Mouse (Mus musculus) CD4-positive, CD25-positive, alpha-beta regulatory T cell, adult 2 months (primary cell): ENCODE results near the gene Gtf2ird2.
A peak's percentile ranks its signal among the peaks of the same experiment; 100 is the strongest.

ENCODE experiments used
- DNase-seq: peaks from one replicate; pipeline ENCODE4 v3.0.0-alpha.2; 2012; ENCODE audit warnings: low read depth, low spot score

Gtf2ird2 gene

DNA sequence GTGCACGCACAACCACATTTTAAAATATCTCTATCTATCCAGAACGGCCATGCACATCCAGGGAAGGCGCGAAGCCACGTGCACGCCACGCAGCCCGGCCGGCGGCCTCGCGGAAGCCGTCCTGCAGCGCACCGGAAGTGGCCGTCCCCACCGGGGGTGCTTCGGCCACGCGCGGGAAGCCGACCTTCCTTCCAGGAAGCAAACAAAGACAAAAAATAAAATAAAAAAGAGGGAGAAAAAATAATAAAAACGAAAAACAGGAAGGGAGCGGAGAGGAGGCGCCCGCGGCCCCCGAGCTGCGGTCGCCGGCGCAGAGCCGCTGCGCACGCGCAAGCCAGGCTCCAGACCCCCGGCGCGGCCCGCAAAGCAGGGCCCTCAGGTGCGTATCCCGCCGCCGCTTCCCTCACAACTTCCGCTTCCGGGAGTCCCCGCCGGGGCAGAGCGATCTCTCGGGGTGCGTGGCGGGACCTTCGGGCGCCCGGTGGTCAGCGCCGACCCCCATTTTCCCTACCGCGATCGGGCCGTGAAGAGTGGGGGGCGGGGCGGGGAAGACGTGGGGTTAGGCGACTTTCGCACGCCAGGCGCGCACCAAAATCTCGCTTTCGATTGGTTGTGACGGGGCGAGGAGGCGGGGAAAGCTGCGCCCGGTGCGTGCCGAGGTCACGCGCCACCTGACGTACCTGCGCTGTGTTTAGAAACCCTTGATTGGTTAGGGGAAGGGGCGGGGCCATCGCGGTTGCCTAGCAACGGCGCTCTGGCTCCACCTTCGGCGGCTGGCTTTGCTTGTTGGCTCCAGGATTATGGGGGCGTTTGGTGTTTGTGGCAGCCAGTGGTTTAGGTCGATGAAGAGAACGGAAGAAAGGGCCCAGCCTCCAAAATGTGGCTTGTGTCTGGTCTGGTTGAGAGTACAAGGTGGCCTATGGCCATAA, at the start of gene Gtf2ird2:
Gene Gtf2ird2, plus strand, starts transcription at position 140 of the 929 bp plus-strand sequence.
- DNase-seq, result peak; percentile 100

- DNase-seq, result no peak
Measured at GRCm38 (mm10) chr5:134136022-134136421, 47.8 kb upstream of the Gtf2ird2 start.

DNA sequence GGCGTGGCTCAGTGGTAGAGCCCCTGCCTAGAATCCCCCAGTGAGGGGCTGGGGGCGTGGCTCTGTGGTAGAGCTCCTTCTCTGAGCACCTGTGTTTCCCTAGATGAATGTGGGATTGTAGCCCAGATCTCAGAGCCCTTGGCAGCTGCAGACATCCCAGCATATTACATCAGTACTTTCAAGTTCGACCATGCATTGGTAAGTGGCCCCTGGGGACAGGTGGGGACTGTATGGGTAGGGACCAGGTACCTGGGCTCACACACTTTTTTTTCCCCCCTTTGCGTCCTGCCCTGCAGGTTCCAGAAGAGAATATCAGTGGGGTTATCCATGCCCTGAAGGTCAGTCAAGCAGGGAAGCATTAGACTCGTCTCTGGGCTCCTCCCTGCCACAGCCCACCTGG, 45.9 kb upstream of the Gtf2ird2 start:
- no peak for DNase-seq

- peak; percentile 9 for DNase-seq
Measured at GRCm38 (mm10) chr5:134139429-134139828, 44.4 kb upstream of the Gtf2ird2 start.

GRCm38 (mm10) chr5:134141236-134141635, 42.6 kb upstream of the Gtf2ird2 start:
- no peak for DNase-seq

GRCm38 (mm10) chr5:134142381-134142780, 41.4 kb upstream of the Gtf2ird2 start:
- DNase-seq, result no peak

DNA sequence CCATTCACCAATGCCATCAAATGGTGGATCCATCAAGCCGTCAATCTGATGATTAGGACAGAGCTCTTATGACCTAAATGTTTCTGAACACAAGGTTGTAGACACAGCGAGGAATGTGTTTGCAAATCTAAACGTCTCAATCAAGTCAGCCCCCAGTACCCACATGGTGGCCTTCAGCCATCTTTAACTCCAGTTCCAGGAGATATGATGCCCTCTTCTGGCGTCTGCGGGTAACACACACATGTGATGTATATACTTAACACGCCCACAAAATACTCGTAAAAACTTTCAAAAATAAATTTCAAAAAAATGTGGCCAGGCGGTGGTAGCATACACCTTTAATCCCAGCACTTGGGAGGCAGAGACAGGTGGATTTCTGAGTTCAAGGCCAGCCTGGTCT, 38.8 kb upstream of the Gtf2ird2 start:
- no peak for DNase-seq

DNA sequence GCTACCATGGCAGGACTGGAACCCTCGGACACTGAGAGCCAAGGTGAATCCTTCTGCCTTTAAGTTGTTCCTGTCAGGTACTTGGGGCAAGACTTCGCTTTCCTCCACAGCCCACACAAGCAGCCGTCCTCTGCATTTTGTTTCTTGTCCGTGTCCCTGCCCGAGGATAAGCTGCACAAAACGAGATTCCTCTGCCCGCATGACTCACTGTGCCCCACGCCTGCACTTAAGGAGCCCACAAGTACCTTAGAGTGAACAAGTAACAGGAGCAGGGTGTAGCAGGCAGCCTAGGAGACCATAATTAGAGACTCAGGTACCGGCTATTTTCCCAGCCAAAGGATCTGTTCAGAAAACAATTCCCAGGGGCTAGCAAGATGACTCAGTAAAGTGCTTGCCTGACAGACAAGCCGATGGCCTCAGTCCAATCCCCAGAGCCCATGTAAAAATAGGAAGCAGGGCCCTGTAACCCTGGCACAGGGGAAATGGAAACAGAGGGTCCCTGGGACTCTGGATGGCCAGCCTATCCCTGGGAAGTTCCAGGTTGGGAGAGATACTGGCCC, 36.5 kb upstream of the Gtf2ird2 start:
- no peak for DNase-seq

DNA sequence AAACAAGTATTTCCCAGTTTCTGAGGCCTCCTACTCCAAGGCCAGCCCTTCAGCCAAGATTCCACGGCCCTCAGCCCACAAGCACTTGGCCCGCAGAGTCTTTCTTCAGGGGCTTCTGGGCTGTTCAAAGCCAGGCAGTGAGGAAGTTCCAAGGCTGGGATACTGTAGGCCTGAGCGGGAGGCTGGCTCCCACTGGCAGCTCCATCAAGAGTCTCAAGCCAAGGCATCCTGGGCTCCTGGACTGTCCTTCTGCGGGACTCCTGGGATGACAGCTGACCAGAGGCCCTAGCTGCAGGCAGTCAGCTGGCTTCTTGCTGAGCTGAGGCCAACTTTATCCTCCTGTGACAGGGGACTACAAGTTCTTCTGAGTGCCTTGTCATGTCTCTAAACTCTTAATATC, 35.7 kb upstream of the Gtf2ird2 start:
- DNase-seq, result no peak

DNA sequence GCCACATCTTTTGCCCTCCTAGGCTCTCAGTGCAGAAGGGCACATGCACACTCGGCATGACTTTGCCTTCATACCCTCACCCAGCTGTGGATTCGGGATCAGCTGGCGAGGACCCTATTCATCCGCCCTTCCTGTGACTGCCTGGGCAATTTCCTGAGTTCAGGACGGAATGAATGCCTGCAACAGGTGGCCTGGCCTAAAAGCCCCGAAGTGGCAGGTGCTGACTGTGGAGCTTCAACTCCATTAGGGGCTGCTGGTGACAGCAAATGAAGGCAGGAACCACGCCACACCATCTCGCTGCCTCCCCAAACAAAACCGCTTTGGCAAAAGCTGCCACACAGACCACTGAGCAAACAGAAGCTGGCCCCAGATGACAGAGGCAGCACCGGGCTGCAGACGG, 31.9 kb upstream of the Gtf2ird2 start:
- DNase-seq, result no peak

GRCm38 (mm10) chr5:134155916-134156466, 27.8 kb upstream of the Gtf2ird2 start:
- no peak for DNase-seq

GRCm38 (mm10) chr5:134164688-134165087, 19.1 kb upstream of the Gtf2ird2 start:
- DNase-seq, result no peak

- peak; percentile 44 for DNase-seq
Measured at GRCm38 (mm10) chr5:134166642-134167041, 17.2 kb upstream of the Gtf2ird2 start.

GRCm38 (mm10) chr5:134168033-134168432, 15.8 kb upstream of the Gtf2ird2 start:
- no peak for DNase-seq

- no peak for DNase-seq
Measured at GRCm38 (mm10) chr5:134169231-134169630, 14.6 kb upstream of the Gtf2ird2 start.

DNA sequence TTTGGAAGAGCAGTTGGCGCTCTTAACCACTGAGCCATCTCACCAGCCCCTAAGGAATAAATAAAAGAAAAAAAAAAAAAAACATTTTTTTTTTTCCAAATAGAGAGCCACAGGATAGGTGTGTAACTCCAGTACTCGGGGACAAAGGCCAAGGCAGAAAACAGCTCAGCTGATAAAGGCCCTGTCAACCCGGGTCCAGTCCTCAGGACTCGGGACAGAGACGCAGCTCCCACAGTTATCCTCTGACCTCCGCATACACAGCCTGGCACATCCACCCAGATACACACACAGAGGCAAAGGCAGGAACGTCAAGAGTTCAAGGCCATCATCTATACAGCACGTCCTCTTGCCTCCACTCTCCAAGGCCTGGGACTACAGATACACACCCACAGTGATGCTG, 13.7 kb upstream of the Gtf2ird2 start:
- DNase-seq, result no peak

DNA sequence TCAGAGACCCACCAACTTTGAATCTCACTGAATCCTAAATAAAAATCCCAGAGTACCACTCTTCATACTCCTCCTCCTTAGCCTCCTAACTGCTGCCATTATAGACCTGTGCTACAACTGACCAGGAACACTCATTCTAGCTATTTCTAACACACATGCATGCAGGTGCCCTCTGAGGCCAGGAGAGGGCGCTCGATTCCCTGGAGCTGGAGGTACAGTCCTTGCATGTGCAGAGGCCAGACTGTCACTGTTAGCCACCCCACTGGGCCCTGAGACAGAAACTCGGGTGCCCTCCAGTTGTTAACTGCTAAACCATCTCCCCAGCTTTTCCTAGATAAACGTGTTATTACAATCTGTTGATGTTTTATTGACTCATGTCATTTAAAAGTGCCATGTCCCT, 10.6 kb upstream of the Gtf2ird2 start:
- peak; percentile 67 for DNase-seq

- DNase-seq, result no peak
Measured at GRCm38 (mm10) chr5:134175696-134176095, 8.1 kb upstream of the Gtf2ird2 start.

DNA sequence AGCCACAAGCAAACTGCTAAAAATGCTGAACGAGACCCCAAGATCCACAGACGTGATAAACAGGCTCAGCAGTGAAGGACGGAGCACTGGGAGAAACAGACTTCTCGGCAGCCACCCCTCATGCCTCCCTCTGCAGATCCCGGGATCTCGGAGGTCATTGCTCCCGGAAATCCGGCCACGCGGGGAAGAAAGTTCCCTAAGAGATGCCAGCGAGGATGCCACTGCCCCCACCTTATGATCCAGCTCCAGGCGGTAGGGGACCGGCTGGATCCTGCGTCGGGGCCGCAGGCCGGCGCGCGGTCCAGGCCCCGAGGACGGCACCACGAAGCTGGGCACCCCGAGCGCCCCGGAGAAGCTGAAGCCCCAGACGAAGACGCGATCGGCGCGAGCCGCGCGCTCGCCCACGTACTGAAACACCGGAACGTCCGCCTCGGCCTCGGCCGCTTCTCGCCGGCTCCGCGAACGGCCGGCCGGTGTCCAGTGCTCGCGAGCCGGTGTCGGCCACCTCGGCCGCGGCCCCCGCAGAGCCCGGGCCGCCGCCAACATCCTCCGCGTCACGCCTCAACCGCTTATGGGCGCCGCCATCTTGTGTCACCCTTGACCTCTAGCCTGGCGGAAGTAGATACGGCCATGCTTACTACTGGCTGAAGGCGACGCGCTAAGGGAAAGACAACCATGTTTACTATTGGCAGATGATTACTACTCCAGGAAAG, 7.5 kb upstream of the Gtf2ird2 start, which contains the start of gene Rcc1l:
Gene Rcc1l, minus strand, starts transcription at position 606 of the 713 bp plus-strand sequence.
- peak; percentile 93 for DNase-seq

- no peak for DNase-seq
Measured at GRCm38 (mm10) chr5:134178536-134178935, 5.3 kb upstream of the Gtf2ird2 start.

DNA sequence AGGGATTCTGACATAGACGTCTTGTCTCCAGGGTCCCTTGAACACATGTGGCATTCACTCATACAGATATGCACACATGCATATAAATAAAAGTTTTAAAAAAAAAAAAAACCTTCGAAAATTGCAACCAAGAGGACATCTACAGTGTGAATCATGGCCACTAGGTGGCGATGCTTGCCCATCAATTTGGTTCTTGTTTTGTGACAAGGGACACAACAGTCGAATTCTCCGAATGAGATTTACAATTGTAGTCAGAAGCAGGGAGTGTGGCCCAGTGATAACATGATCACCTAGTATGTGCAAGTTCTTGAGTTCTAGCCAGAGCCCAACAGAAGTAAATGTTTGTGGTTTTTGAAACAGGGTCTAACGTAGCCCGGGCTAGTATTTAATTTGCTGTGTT, 3.9 kb upstream of the Gtf2ird2 start:
- DNase-seq, result peak; percentile 94

DNA sequence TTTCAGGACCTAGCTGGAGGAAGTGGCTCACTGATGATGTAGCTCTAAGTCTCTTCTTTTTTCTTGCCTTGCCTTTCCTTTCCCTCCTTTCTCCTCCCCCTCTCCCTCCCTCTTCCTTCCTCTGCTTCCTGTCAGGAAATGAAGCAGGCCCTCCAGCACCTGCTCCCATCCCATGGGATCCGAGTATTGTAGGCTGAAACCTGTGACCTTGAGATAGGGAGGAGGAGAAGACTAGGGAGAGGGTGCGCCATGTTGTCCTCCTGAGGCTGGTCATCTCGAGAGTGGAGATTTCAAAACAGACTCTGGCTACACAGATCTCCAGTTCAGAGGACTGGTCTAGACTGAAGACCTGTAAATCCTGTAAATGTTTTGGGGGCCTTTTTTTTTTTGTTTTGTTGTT, 1.6 kb upstream of the Gtf2ird2 start:
- no peak for DNase-seq
